Mouse (Mus musculus): Measurements from ENCODE around the gene Fmnl2. TPM values are rescaled to one million over a fixed set of nuclear protein-coding genes. Genes with fewer than 3 reads are reported as not detected.

Gene Fmnl2
- total RNA-seq, 1 experiment = 13.6 TPM

DNA sequence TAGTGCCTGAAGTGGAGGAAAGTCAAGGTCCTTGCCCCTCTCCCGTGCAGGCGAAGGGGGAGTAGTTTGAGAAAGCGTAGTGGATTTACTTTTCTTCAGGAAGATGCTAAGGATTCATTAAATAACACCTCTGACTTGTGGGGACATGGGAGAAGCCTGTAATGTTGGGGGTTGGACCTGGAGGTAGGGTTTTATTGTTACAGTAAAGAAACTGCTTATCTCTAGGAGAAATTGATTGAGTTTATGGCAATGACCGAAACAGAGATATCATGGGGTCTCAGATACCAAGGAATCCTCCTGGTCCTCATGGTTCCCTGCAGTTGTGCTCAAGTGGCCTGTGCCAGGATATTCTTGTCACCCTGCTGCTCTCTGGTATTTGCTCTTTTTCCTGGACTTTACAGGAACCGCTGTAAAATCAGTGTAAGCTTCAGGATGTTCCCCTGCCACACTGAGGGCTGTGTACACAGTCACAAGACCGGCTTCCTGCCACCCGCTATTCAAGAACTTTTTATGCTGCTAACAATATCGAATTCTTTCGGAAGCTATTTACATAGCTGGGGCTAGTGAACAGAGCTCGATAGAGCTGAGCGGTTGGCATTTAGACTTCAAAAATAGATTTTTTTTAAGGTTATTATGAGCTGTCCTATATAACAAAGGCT is 130.1 kb downstream of the Fmnl2 start:
- TF ChIP-seq ZC3H11A (IDR thresholded peaks at IDR 0.05; ENCODE audit: borderline replicate concordance, low read depth, low read length) (no peak), CHD2 (IDR thresholded peaks at IDR 0.05; ENCODE audit: low read depth, low read length) (no peak), MAFK (IDR thresholded peaks at IDR 0.05; ENCODE audit: insufficient read depth, low read depth, low read length) (no peak), HCFC1 (IDR thresholded peaks at IDR 0.05; ENCODE audit: borderline replicate concordance, insufficient read depth, low read length) (no peak), ZNF384 (IDR thresholded peaks at IDR 0.05; ENCODE audit: low read depth, low read length) (no peak)
- Histone ChIP-seq H3K9ac (ENCODE audit: insufficient read depth, low read depth, low read length, poor library complexity, severe bottlenecking) (no peak overlapping the region), H3K4me3 (ENCODE audit: insufficient read depth in 1 of 2, low read depth in 1 of 2, low read length in 2 of 2, poor library complexity in 1 of 2, severe bottlenecking in 1 of 2) (no peak overlapping the region), H3K27ac (ENCODE audit: insufficient read depth, low read depth, low read length, poor library complexity, severe bottlenecking) (no peak overlapping the region), H3K4me1 (ENCODE audit: control insufficient read depth in 2 of 2, insufficient read depth in 2 of 2, low read length in 2 of 2, poor library complexity in 1 of 2) (peaks cover 3 to 4% of the 10 kb centered on the region in 2 experiments; a peak in 1 of 4 replicates), H3K9me3 (ENCODE audit: control insufficient read depth, insufficient read depth, low read depth, low read length) (no peaks in the 10 kb centered on the region), H3K36me3 (ENCODE audit: control insufficient read depth, insufficient read depth, low read length, poor library complexity, severe bottlenecking) (no peaks in the 10 kb centered on the region)
- no peak for DNase-seq (ENCODE audit: low read depth, low spot score)
- in situ Hi-C loops (cut with MboI; ENCODE audit: low sequenced_read_pairs in 2 of 2, unreplicated experiment in 2 of 2) = no loop called here

DNA sequence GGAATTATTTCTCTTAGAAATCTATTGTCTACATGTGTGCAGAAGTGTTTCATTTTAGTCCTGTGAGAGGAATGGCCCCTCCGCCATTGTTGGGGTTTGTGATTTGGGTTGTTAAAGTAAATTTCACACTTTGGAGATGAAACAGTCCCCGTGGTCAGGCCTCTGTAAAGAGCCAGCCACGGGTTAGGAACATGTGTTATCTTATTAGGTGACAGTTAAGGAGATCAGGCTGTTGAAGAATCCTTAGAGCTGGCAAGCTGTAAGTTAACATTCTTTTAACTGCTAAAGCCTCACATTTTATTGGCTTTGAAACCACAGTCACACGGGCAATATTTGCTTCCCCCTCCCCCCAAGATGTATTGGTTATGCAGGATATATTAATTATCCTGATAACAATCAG is 131.7 kb downstream of the Fmnl2 start:
- in situ Hi-C loops (cut with MboI; ENCODE audit: low sequenced_read_pairs in 2 of 2, unreplicated experiment in 2 of 2) = no loop called here
- TF ChIP-seq HCFC1 (IDR thresholded peaks at IDR 0.05; ENCODE audit: borderline replicate concordance, insufficient read depth, low read length) = no peak
- TF ChIP-seq ZNF384 (IDR thresholded peaks at IDR 0.05; ENCODE audit: low read depth, low read length) = no peak
- no peak for TF ChIP-seq MAFK (IDR thresholded peaks at IDR 0.05; ENCODE audit: insufficient read depth, low read depth, low read length)
- no peak overlapping the region for H3K9ac ChIP-seq (ENCODE audit: insufficient read depth, low read depth, low read length, poor library complexity, severe bottlenecking)
- H3K36me3 ChIP-seq (ENCODE audit: control insufficient read depth, insufficient read depth, low read length, poor library complexity, severe bottlenecking) = no peaks in the 10 kb centered on the region
- H3K9me3 ChIP-seq (ENCODE audit: control insufficient read depth, insufficient read depth, low read depth, low read length) = no peaks in the 10 kb centered on the region
- H3K27ac ChIP-seq (ENCODE audit: insufficient read depth, low read depth, low read length, poor library complexity, severe bottlenecking) = no peak overlapping the region
- H3K4me1 ChIP-seq (ENCODE audit: control insufficient read depth in 2 of 2, insufficient read depth in 2 of 2, low read length in 2 of 2, poor library complexity in 1 of 2) = peaks cover 3 to 4% of the 10 kb centered on the region in 2 experiments; a peak in 1 of 4 replicates
- no peak for DNase-seq (ENCODE audit: low read depth, low spot score)
- no peak overlapping the region for H3K4me3 ChIP-seq (ENCODE audit: insufficient read depth in 1 of 2, low read depth in 1 of 2, low read length in 2 of 2, poor library complexity in 1 of 2, severe bottlenecking in 1 of 2)

DNA sequence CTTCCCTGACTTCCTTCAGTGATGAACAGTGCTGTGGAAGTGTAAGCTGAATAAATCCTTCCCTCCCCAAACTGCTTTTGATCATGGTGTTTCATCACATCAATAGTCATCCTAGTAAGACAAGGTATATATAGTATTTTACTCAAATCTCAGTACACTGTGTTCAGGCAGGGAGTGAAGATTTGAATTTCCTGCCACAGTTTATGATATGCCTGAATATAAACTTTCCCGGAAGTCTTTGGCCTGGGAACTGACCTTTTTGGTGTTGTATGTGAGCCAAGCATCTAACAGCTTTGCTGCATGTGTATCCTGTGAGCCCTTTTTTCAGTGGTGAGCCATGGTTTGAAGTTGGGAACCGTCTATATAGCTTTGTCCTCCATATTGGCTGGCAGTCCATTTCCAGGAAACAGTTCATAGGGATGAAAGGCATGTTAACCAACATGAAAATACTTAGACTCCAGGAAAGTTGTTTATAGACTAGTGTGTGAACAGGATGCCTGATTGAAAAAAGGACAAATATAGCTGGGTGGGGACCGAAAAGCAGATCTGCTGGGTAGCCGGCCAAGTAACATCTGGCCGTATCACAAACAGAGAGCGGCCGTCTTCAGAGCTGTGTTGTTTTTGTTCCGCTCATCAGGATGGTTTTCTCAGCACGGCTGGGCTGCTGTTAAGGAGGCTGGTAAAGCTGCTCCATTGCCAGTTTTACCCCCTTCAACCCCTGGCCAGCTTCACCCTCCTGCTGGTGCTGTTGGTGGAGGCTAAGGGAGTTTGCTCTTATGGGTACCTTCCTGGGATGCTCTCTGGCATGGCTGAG is 133.4 kb downstream of the Fmnl2 start:
- TF ChIP-seq MAFK (IDR thresholded peaks at IDR 0.05; ENCODE audit: insufficient read depth, low read depth, low read length) = no peak
- no peak for TF ChIP-seq ZC3H11A (IDR thresholded peaks at IDR 0.05; ENCODE audit: borderline replicate concordance, low read depth, low read length)
- TF ChIP-seq CHD2 (IDR thresholded peaks at IDR 0.05; ENCODE audit: low read depth, low read length) = no peak
- no peak for TF ChIP-seq ZNF384 (IDR thresholded peaks at IDR 0.05; ENCODE audit: low read depth, low read length)
- no peak for TF ChIP-seq HCFC1 (IDR thresholded peaks at IDR 0.05; ENCODE audit: borderline replicate concordance, insufficient read depth, low read length)
- Histone ChIP-seq H3K36me3 (ENCODE audit: control insufficient read depth, insufficient read depth, low read length, poor library complexity, severe bottlenecking) (no peaks in the 10 kb centered on the region), H3K9me3 (ENCODE audit: control insufficient read depth, insufficient read depth, low read depth, low read length) (no peaks in the 10 kb centered on the region), H3K9ac (ENCODE audit: insufficient read depth, low read depth, low read length, poor library complexity, severe bottlenecking) (no peak overlapping the region), H3K27ac (ENCODE audit: insufficient read depth, low read depth, low read length, poor library complexity, severe bottlenecking) (no peak overlapping the region), H3K4me1 (ENCODE audit: control insufficient read depth in 2 of 2, insufficient read depth in 2 of 2, low read length in 2 of 2, poor library complexity in 1 of 2) (peaks cover 1 to 4% of the 10 kb centered on the region in 2 experiments; a peak in 1 of 4 replicates), H3K4me3 (ENCODE audit: insufficient read depth in 1 of 2, low read depth in 1 of 2, low read length in 2 of 2, poor library complexity in 1 of 2, severe bottlenecking in 1 of 2) (no peak overlapping the region)
- DNase-seq (ENCODE audit: low read depth, low spot score) = no peak
- in situ Hi-C loops (cut with MboI; ENCODE audit: low sequenced_read_pairs in 2 of 2, unreplicated experiment in 2 of 2) = no loop called here

DNA sequence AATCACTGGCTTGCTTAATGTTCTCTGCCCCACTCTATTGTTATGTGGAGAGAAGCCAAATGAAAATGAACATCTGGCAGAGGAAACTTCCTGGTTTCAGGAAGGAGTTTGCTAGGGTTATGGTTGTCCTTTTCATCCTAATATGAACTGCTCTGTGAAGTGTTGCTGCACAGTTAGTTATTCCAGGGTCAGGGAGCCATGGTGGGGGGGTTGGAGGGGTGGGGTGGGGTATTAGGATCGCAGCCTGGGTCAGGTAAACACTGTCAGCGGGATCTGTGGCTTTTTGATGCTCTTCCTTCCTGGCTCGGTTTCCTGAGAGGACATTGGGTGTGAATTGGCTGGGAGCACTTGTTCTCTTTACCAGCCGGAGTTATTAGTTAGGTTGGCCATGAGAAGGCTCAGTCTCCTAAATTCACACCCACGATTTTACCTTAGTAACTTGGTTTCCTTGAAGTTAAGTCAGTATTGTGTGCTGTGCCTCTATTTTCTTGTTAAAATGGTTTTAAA is 134.1 kb downstream of the Fmnl2 start:
- Histone ChIP-seq H3K36me3 (ENCODE audit: control insufficient read depth, insufficient read depth, low read length, poor library complexity, severe bottlenecking) (no peaks in the 10 kb centered on the region), H3K9ac (ENCODE audit: insufficient read depth, low read depth, low read length, poor library complexity, severe bottlenecking) (no peak overlapping the region), H3K9me3 (ENCODE audit: control insufficient read depth, insufficient read depth, low read depth, low read length) (no peaks in the 10 kb centered on the region), H3K4me1 (ENCODE audit: control insufficient read depth in 2 of 2, insufficient read depth in 2 of 2, low read length in 2 of 2, poor library complexity in 1 of 2) (peaks cover 1 to 4% of the 10 kb centered on the region in 2 experiments; a peak in 1 of 4 replicates), H3K27ac (ENCODE audit: insufficient read depth, low read depth, low read length, poor library complexity, severe bottlenecking) (no peak overlapping the region), H3K4me3 (ENCODE audit: insufficient read depth in 1 of 2, low read depth in 1 of 2, low read length in 2 of 2, poor library complexity in 1 of 2, severe bottlenecking in 1 of 2) (no peak overlapping the region)
- DNase-seq (ENCODE audit: low read depth, low spot score) = no peak
- no peak for TF ChIP-seq HCFC1 (IDR thresholded peaks at IDR 0.05; ENCODE audit: borderline replicate concordance, insufficient read depth, low read length)
- TF ChIP-seq MAFK (IDR thresholded peaks at IDR 0.05; ENCODE audit: insufficient read depth, low read depth, low read length) = no peak
- TF ChIP-seq CHD2 (IDR thresholded peaks at IDR 0.05; ENCODE audit: low read depth, low read length) = no peak
- no peak for TF ChIP-seq ZNF384 (IDR thresholded peaks at IDR 0.05; ENCODE audit: low read depth, low read length)
- TF ChIP-seq ZC3H11A (IDR thresholded peaks at IDR 0.05; ENCODE audit: borderline replicate concordance, low read depth, low read length) = no peak
- in situ Hi-C loops (cut with MboI; ENCODE audit: low sequenced_read_pairs in 2 of 2, unreplicated experiment in 2 of 2) = no loop called here
